Mouse (Mus musculus) heart, embryonic 10.5 days (tissue): Measurements from ENCODE around the gene Cnih1. TPM values are rescaled to one million over a fixed set of nuclear protein-coding genes. Genes with fewer than 3 reads are reported as not detected.
"Not testable (repeated sequence)": the region's sequence is repeated elsewhere in the genome, so short reads cannot be mapped to it uniquely, and the experiment has no call there.

ENCODE experiments used
- DNase-seq: peaks from one replicate; pipeline ENCODE4 v3.0.0-alpha.2; 2017; ENCODE audit warnings: low spot score
- H3K27ac ChIP-seq: fragments of 300-500 bp; sonication (generic); 2 replicates; pipeline ENCODE4 v1.5.1; 2016; ENCODE audit warnings: mild to moderate bottlenecking
- H3K27me3 ChIP-seq: fragments of 300-500 bp; sonication (generic); 2 replicates; pipeline ENCODE4 v1.6.1; 2016; ENCODE audit warnings: mild to moderate bottlenecking; ENCODE audit not compliant: poor library complexity, insufficient read depth, severe bottlenecking
- H3K36me3 ChIP-seq: fragments of 300-500 bp; sonication (generic); 2 replicates; pipeline ENCODE4 v1.6.1; 2016; ENCODE audit warnings: mild to moderate bottlenecking, moderate library complexity
- H3K4me1 ChIP-seq: fragments of 300-500 bp; sonication (generic); 2 replicates; pipeline ENCODE4 v1.6.1; 2016; ENCODE audit warnings: mild to moderate bottlenecking
- H3K4me3 ChIP-seq: fragments of 300-500 bp; sonication (generic); 2 replicates; pipeline ENCODE4 v1.5.1; 2016; ENCODE audit warnings: mild to moderate bottlenecking, moderate library complexity
- H3K9me3 ChIP-seq: fragments of 300-500 bp; sonication (generic); 2 replicates; pipeline ENCODE4 v1.6.1; 2016; ENCODE audit warnings: mild to moderate bottlenecking, moderate library complexity
- WGBS: fragments of 180-500 bp; shearing (Covaris S2); methylation state at CpG from one replicate; pipeline ENCODE4 v1.1.7; 2016; 5-methylcytosine and 5-hydroxymethylcytosine counted together
- polyA plus RNA-seq: library from polyadenylated mRNA; unstranded; fragments of >200 nt; fragmentation: Nextera tagmentation; extraction: Ambion mirVana; gene quantifications from 2 replicates; pipeline ENCODE4 v1.2.1, GENCODE M21; 2016

Gene Cnih1
- 197 and 200 TPM in 2 replicates for polyA plus RNA-seq

- Histone ChIP-seq H3K4me3 (peak within 1 kb of the TSS; percentile 96), H3K9me3 (no peaks in the 10 kb centered on the region), H3K36me3 (peaks cover 19% of the 10 kb centered on the region), H3K4me1 (peaks cover 27% of the 10 kb centered on the region), H3K27me3 (no peaks in the 10 kb centered on the region), H3K27ac (peak within 1 kb of the TSS; percentile 98)
- under 1% methylated on average over 86 of the region's 86 CpGs for WGBS
- peak; percentile 93 for DNase-seq
Measured at GRCm38 (mm10) chr14:46787787-46788504, at the start of gene Cnih1. Gene Cnih1 (minus strand): TSS chr14:46788411.

- DNase-seq: peak; percentile 77
- Histone ChIP-seq H3K36me3 (no peaks in the 10 kb centered on the region), H3K27ac (peak overlapping the region; percentile 93), H3K4me1 (peaks cover 23% of the 10 kb centered on the region), H3K27me3 (no peaks in the 10 kb centered on the region), H3K9me3 (no peaks in the 10 kb centered on the region), H3K4me3 (peak overlapping the region; percentile 97)
- WGBS: 9% methylated on average over 40 of the region's 40 CpGs
Measured at GRCm38 (mm10) chr14:46832354-46833272, 44.4 kb upstream of the Cnih1 start.

GRCm38 (mm10) chr14:46831837-46832333 is 43.7 kb upstream of the Cnih1 start, which contains the start of gene Cgrrf1:
Gene Cgrrf1 (plus strand): TSS chr14:46832125.
- Histone ChIP-seq H3K27me3 (no peaks in the 10 kb centered on the region), H3K4me3 (peak within 1 kb of the TSS; percentile 97), H3K9me3 (no peaks in the 10 kb centered on the region), H3K36me3 (no peaks in the 10 kb centered on the region), H3K27ac (peak within 1 kb of the TSS; percentile 93), H3K4me1 (peaks cover 21% of the 10 kb centered on the region)
- under 1% methylated on average over 32 of the region's 32 CpGs for WGBS
- peak; percentile 99 for DNase-seq

- H3K36me3 ChIP-seq: no peaks in the 10 kb centered on the region
- WGBS: 6% methylated on average over 4 of the region's 4 CpGs
- peak overlapping the region; percentile 93 for H3K27ac ChIP-seq
- H3K4me3 ChIP-seq: peak overlapping the region; percentile 97
- no peak for DNase-seq
- peaks cover 17% of the 10 kb centered on the region for H3K4me1 ChIP-seq
- H3K9me3 ChIP-seq: no peaks in the 10 kb centered on the region
- no peaks in the 10 kb centered on the region for H3K27me3 ChIP-seq
Measured at GRCm38 (mm10) chr14:46831295-46831694, 43.1 kb upstream of the Cnih1 start.

- DNase-seq: no peak
- no peaks in the 10 kb centered on the region for H3K9me3 ChIP-seq
- H3K4me1 ChIP-seq: peaks cover 10% of the 10 kb centered on the region
- H3K36me3 ChIP-seq: no peaks in the 10 kb centered on the region
- H3K4me3 ChIP-seq: no peak overlapping the region
- H3K27ac ChIP-seq: no peak overlapping the region
- 59% methylated on average over 1 of the region's 1 CpGs for WGBS
- peaks cover 9% of the 10 kb centered on the region; the same call in 1 of the 2 replicates for H3K27me3 ChIP-seq
Measured at GRCm38 (mm10) chr14:46827430-46827829, 39.2 kb upstream of the Cnih1 start.

GRCm38 (mm10) chr14:46823996-46824395 is 35.8 kb upstream of the Cnih1 start:
- WGBS: 76% methylated on average over 2 of the region's 2 CpGs
- Histone ChIP-seq H3K27me3 (peaks cover 9% of the 10 kb centered on the region; the same call in 1 of the 2 replicates), H3K27ac (no peak overlapping the region), H3K36me3 (no peaks in the 10 kb centered on the region), H3K4me1 (peaks cover 13% of the 10 kb centered on the region), H3K4me3 (no peak overlapping the region), H3K9me3 (no peaks in the 10 kb centered on the region)
- no peak for DNase-seq

- Histone ChIP-seq H3K36me3 (peaks cover 5% of the 10 kb centered on the region), H3K4me1 (peaks cover 13% of the 10 kb centered on the region), H3K4me3 (peak within 1 kb of the TSS; percentile 88), H3K27ac (peak within 1 kb of the TSS; percentile 97), H3K9me3 (no peaks in the 10 kb centered on the region), H3K27me3 (peaks cover 9% of the 10 kb centered on the region; the same call in 1 of the 2 replicates)
- WGBS: under 1% methylated on average over 65 of the region's 65 CpGs
- DNase-seq: peak; percentile 96
Measured at GRCm38 (mm10) chr14:46821873-46822716, 33.9 kb upstream of the Cnih1 start, which contains the start of gene Gmfb. Gene Gmfb (minus strand): TSS chr14:46822242.

- under 1% methylated on average over 11 of the region's 11 CpGs for WGBS
Measured at GRCm38 (mm10) chr14:46821271-46821872, 33.2 kb upstream of the Cnih1 start.

GRCm38 (mm10) chr14:46819961-46820360 is 31.8 kb upstream of the Cnih1 start:
- H3K27ac ChIP-seq, DNase-seq, H3K4me3 ChIP-seq, H3K27me3 ChIP-seq, H3K9me3 ChIP-seq: not testable (repeated sequence)
- 83% methylated on average over 6 of the region's 6 CpGs for WGBS
- H3K4me1 ChIP-seq: peaks cover 21% of the 10 kb centered on the region
- H3K36me3 ChIP-seq: peaks cover 23% of the 10 kb centered on the region

More at GRCm38 (mm10) chr14:46821271-46821872, 33.2 kb upstream of the Cnih1 start:
- Histone ChIP-seq H3K27ac (peak overlapping the region; percentile 97), H3K4me3 (peak overlapping the region; percentile 88), H3K4me1 (peaks cover 13% of the 10 kb centered on the region), H3K27me3 (peaks cover 9% of the 10 kb centered on the region; the same call in 1 of the 2 replicates), H3K36me3 (peaks cover 11% of the 10 kb centered on the region), H3K9me3 (no peaks in the 10 kb centered on the region)
- no peak for DNase-seq

GRCm38 (mm10) chr14:46818743-46819142 is 30.5 kb upstream of the Cnih1 start:
- no peaks in the 10 kb centered on the region for H3K9me3 ChIP-seq
- peaks cover 6% of the 10 kb centered on the region; the same call in 1 of the 2 replicates for H3K27me3 ChIP-seq
- DNase-seq: no peak
- WGBS: 92% methylated on average over 7 of the region's 7 CpGs
- H3K27ac ChIP-seq: no peak overlapping the region
- no peak overlapping the region for H3K4me3 ChIP-seq
- peaks cover 21% of the 10 kb centered on the region for H3K4me1 ChIP-seq
- peaks cover 27% of the 10 kb centered on the region for H3K36me3 ChIP-seq

GRCm38 (mm10) chr14:46816916-46817622 is 28.9 kb upstream of the Cnih1 start:
- peaks cover 18% of the 10 kb centered on the region for H3K4me1 ChIP-seq
- WGBS: 90% methylated on average over 8 of the region's 8 CpGs
- DNase-seq: no peak
- H3K9me3 ChIP-seq: no peaks in the 10 kb centered on the region
- H3K27me3 ChIP-seq: no peaks in the 10 kb centered on the region
- H3K36me3 ChIP-seq: peaks cover 44% of the 10 kb centered on the region
- no peak overlapping the region for H3K27ac ChIP-seq
- no peak overlapping the region for H3K4me3 ChIP-seq
